ENCODE assay signal across 15 mouse cellular contexts in the genomic region with DNA sequence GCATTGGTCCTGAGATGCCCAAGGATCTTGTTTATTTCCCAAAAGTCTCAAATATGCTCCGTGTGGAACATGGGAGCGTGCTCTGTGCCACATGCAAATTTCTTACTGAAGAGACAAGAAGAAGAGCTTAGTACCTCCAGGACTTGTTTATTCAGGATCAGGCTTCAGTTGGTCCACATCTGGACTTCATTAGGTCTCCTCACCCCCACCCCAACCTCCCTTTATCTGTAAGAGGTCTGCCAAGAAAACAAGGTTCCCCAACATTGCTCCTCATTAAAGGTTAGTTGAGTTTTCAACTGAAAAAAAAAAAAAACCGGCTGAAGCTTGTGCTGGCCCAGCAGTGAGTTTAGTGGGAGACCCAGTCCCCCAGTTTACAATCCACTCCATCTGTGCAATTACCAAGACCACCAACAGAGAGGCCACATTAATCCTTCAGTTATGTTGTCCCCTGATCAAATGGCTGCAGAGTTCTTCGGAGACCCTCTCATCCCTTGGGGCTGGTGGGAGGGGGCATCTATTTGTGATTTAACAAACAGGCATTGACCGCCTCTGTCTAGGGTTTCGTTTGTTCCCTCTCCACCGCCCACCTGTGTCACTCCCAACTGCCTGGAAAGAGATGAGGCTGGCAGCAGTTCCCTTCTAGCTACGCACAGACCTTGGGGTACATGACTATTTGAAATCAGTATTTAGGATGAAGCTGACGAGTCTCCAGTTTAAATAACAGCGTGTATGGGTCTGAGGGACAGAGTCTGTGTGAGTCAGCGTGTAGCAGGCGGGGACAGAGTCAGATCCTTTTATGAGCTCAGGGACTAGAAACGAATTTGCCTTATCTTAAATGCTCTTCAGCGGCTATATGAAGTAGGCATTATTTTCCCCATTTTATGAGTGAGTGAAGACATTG. TPM values are rescaled to one million over a fixed set of nuclear protein-coding genes. Genes with fewer than 3 reads are reported as not detected.
DNase-seq lines count a peak whose midpoint lies in the region; ATAC-seq and TF ChIP-seq lines count a peak whose summit lies in the region.
"Had no signal": no experiment of that assay in that cellular context is flagged by ENCODE, and none has a peak within 500 bp of the region (broad histone marks: within the 10 kb centered on the region; RNA-seq: fewer than 3 reads in every experiment).

No protein-coding gene starts in this region.

- H3K4me3 ChIP-seq in hindbrain, embryonic 11.5 days (ENCODE audit: low read depth, low read length), result no peak overlapping the region
- H3K4me3 ChIP-seq in hindbrain, embryonic 16.5 days (ENCODE audit: low read length), result no peak overlapping the region
- no peak overlapping the region for H3K4me3 ChIP-seq in embryonic facial prominence, embryonic 14.5 days (ENCODE audit: low read depth, low read length)
- H3K4me3 ChIP-seq in limb, embryonic 10.5 days, result no peak overlapping the region
- no peak overlapping the region for H3K4me3 ChIP-seq in lung, adult 2 months (replicated peaks; ENCODE audit: extremely low read depth, low read depth, low read length)
- H3K4me3 ChIP-seq: erythroblast, embryonic 14.5 days; heart, embryonic 10.5 days; stomach, embryonic 15.5 days had no signal

- no peaks in the 10 kb centered on the region for H3K4me1 ChIP-seq in hindbrain, embryonic 11.5 days (replicated peaks; ENCODE audit: control insufficient read depth, insufficient read depth, low read length)
- H3K4me1 ChIP-seq in hindbrain, embryonic 16.5 days (ENCODE audit: control insufficient read depth, insufficient read depth, low read depth, low read length), result peaks cover 19% of the 10 kb centered on the region
- H3K4me1 ChIP-seq in embryonic facial prominence, embryonic 14.5 days (ENCODE audit: control insufficient read depth, insufficient read depth, low read length), result peaks cover 56% of the 10 kb centered on the region
- peaks cover 76% of the 10 kb centered on the region for H3K4me1 ChIP-seq in limb, embryonic 10.5 days
- peaks cover 10% of the 10 kb centered on the region for H3K4me1 ChIP-seq in lung, adult 2 months (ENCODE audit: control insufficient read depth, insufficient read depth, low read length)

- 48% methylated on average over 14 of the region's 14 CpGs for WGBS in hindbrain, embryonic 11.5 days
- 48% methylated on average over 14 of the region's 14 CpGs for WGBS in hindbrain, embryonic 16.5 days
- WGBS in embryonic facial prominence, embryonic 14.5 days, result 32% methylated on average over 14 of the region's 14 CpGs
- WGBS in limb, embryonic 10.5 days, result 25% methylated on average over 14 of the region's 14 CpGs
- 72% methylated on average over 14 of the region's 14 CpGs for WGBS in lung, adult 2 months

- TF ChIP-seq CTCF in lung, adult 2 months (IDR thresholded peaks at IDR 0.05; ENCODE audit: insufficient read depth, low read length), result no peak

- H3K27ac ChIP-seq in hindbrain, embryonic 11.5 days (ENCODE audit: low read depth, low read length), result no peak overlapping the region
- H3K27ac ChIP-seq in hindbrain, embryonic 16.5 days (ENCODE audit: low read depth, low read length), result no peak overlapping the region
- H3K27ac ChIP-seq in embryonic facial prominence, embryonic 14.5 days (replicated peaks; ENCODE audit: low read depth, low read length), result peak overlapping the region; percentile 16; the same call in 1 of the 2 replicates
- H3K27ac ChIP-seq in limb, embryonic 10.5 days, result peak overlapping the region; percentile 74
- H3K27ac ChIP-seq: heart, embryonic 10.5 days had no signal

- H3K9me3 ChIP-seq in hindbrain, embryonic 11.5 days (ENCODE audit: control insufficient read depth, low read length), result no peaks in the 10 kb centered on the region
- H3K9me3 ChIP-seq in hindbrain, embryonic 16.5 days (ENCODE audit: control insufficient read depth, low read length), result no peaks in the 10 kb centered on the region
- no peaks in the 10 kb centered on the region for H3K9me3 ChIP-seq in embryonic facial prominence, embryonic 14.5 days (ENCODE audit: control insufficient read depth, low read length)
- H3K9me3 ChIP-seq in limb, embryonic 10.5 days (replicated peaks), result no peaks in the 10 kb centered on the region
- H3K9me3 ChIP-seq: heart, embryonic 10.5 days; stomach, embryonic 15.5 days had no signal

- DNase-seq in hindbrain, embryonic 11.5 days (ENCODE audit: low spot score), result peak; percentile 15
- peak; percentile 38 for DNase-seq in adrenal gland, postnatal 14 days
- peak; percentile 70 for DNase-seq in embryonic facial prominence, embryonic 14.5 days (ENCODE audit: low spot score)
- peak; percentile 59 for DNase-seq in limb, embryonic 10.5 days (ENCODE audit: low spot score)
- DNase-seq in right cerebral cortex, postnatal 25 days, result no peak
- no peak for DNase-seq in lung, adult 2 months
- DNase-seq in cerebellum, adult 11-12 months, result no peak
- DNase-seq: kidney, adult 11 months; layer of hippocampus, postnatal 36 days; lung, embryonic 14.5 days; right cerebral cortex, adult 18-20 months had no signal

- H3K9ac ChIP-seq in hindbrain, embryonic 11.5 days (ENCODE audit: low read depth, low read length), result no peak overlapping the region
- no peak overlapping the region for H3K9ac ChIP-seq in hindbrain, embryonic 16.5 days (ENCODE audit: low read depth, low read length)
- H3K9ac ChIP-seq in embryonic facial prominence, embryonic 14.5 days (ENCODE audit: low read depth, low read length), result no peak overlapping the region
- H3K9ac ChIP-seq: lung, embryonic 14.5 days; stomach, embryonic 15.5 days had no signal

- no peak for ATAC-seq in hindbrain, embryonic 11.5 days (ENCODE audit: low FRiP score)
- no peak for ATAC-seq in hindbrain, embryonic 16.5 days
- ATAC-seq in embryonic facial prominence, embryonic 14.5 days (ENCODE audit: low read depth), result no peak; the same call in 1 of the 2 replicates

- no peak for TF ChIP-seq POLR2A in lung, adult 2 months (IDR thresholded peaks at IDR 0.05; ENCODE audit: borderline replicate concordance, extremely low read depth, low read depth, low read length)

- H3K36me3 ChIP-seq in hindbrain, embryonic 11.5 days (ENCODE audit: control insufficient read depth, insufficient read depth, low read length), result no peaks in the 10 kb centered on the region
- no peaks in the 10 kb centered on the region for H3K36me3 ChIP-seq in hindbrain, embryonic 16.5 days (ENCODE audit: control insufficient read depth, insufficient read depth, low read length)
- H3K36me3 ChIP-seq in embryonic facial prominence, embryonic 14.5 days (ENCODE audit: control insufficient read depth, insufficient read depth, low read length), result peaks cover 37% of the 10 kb centered on the region
- H3K36me3 ChIP-seq in limb, embryonic 10.5 days, result peaks cover 53% of the 10 kb centered on the region

- H3K27me3 ChIP-seq in hindbrain, embryonic 11.5 days (ENCODE audit: control insufficient read depth, insufficient read depth, low read length), result no peaks in the 10 kb centered on the region
- H3K27me3 ChIP-seq in hindbrain, embryonic 16.5 days (replicated peaks; ENCODE audit: control insufficient read depth, insufficient read depth, low read length), result no peaks in the 10 kb centered on the region
- no peaks in the 10 kb centered on the region for H3K27me3 ChIP-seq in embryonic facial prominence, embryonic 14.5 days (replicated peaks; ENCODE audit: control insufficient read depth, insufficient read depth, low read length)
- H3K27me3 ChIP-seq in limb, embryonic 10.5 days (ENCODE audit: low read depth, poor library complexity, severe bottlenecking), result no peaks in the 10 kb centered on the region
- H3K27me3 ChIP-seq: stomach, embryonic 15.5 days had no signal

- H3K4me2 ChIP-seq in hindbrain, embryonic 11.5 days (replicated peaks; ENCODE audit: low read depth, low read length), result no peak overlapping the region
- no peak overlapping the region for H3K4me2 ChIP-seq in hindbrain, embryonic 16.5 days (ENCODE audit: low read length)
- no peak overlapping the region for H3K4me2 ChIP-seq in embryonic facial prominence, embryonic 14.5 days (ENCODE audit: low read depth, low read length)
- H3K4me2 ChIP-seq: lung, embryonic 14.5 days; stomach, embryonic 15.5 days had no signal

RNA-seq across cellular contexts. Expression of a gene that starts 43.7 kb away (rescaled TPM):
- 51.1 and 52.7 TPM in 2 replicates for polyA plus RNA-seq in hindbrain, embryonic 11.5 days (2014; fragmentation: Nextera tagmentation; extraction: Ambion mirVana)
- 114 and 122 TPM in 2 replicates for polyA plus RNA-seq in hindbrain, embryonic 16.5 days (2015; fragmentation: Nextera tagmentation; extraction: Ambion mirVana)
- 190 and 195 TPM in 2 replicates for total RNA-seq in adrenal gland, postnatal 14 days (2021)
- polyA plus RNA-seq in embryonic facial prominence, embryonic 14.5 days (2014; fragmentation: Nextera tagmentation; extraction: Ambion mirVana), result 107 and 123 TPM in 2 replicates
- 58.9 and 75.2 TPM in 2 replicates for polyA plus RNA-seq in limb, embryonic 10.5 days (2016; fragmentation: Nextera tagmentation; extraction: Ambion mirVana)
- 170 and 187 TPM in 2 replicates for polyA plus RNA-seq in lung, adult 2 months (2012; rRNA removed)

Comparison
In these comparisons a context has a peak if more than half of its experiments do, and no peak if none do; other contexts are left out.
1. DNase-seq: peak in hindbrain, embryonic 11.5 days (single experiment), adrenal gland, postnatal 14 days (single experiment), embryonic facial prominence, embryonic 14.5 days (single experiment) and limb, embryonic 10.5 days (single experiment); none in right cerebral cortex, postnatal 25 days (single experiment), lung, adult 2 months (single experiment) and cerebellum, adult 11-12 months (single experiment).
2. H3K27ac ChIP-seq: peak in embryonic facial prominence, embryonic 14.5 days (single experiment) and limb, embryonic 10.5 days (single experiment); none in hindbrain, embryonic 11.5 days (single experiment) and hindbrain, embryonic 16.5 days (single experiment).